Mouse (Mus musculus) myocyte (in vitro differentiated cells): ENCODE results near the gene P4ha2. TPM values are rescaled to one million over a fixed set of nuclear protein-coding genes. Genes with fewer than 3 reads are reported as not detected.

ENCODE experiments used
- H3K27me3 ChIP-seq: one replicate; pipeline ENCODE4 v1.6.1; 2011; ENCODE audit not compliant: control insufficient read depth, insufficient read depth, insufficient read length
- H3K36me3 ChIP-seq: one replicate; pipeline ENCODE4 v1.6.1; 2011; ENCODE audit not compliant: control insufficient read depth, insufficient read depth
- H3K4me2 ChIP-seq: one replicate; pipeline ENCODE4 v1.6.1; 2011; ENCODE audit warnings: low read depth, control low read depth
- H3K4me3 ChIP-seq: one replicate; pipeline ENCODE4 v1.5.1; 2011; ENCODE audit warnings: mild to moderate bottlenecking, control low read depth, moderate library complexity
- H3K79me2 ChIP-seq: one replicate; pipeline ENCODE4 v1.6.1; 2011; ENCODE audit not compliant: control insufficient read depth, insufficient read depth
- H3ac ChIP-seq: one replicate; pipeline ENCODE4 v1.6.1; 2011; ENCODE audit not compliant: control insufficient read depth, insufficient read length
- CEBPB ChIP-seq: IDR thresholded peaks from 2 replicates; pipeline ENCODE4 v1.6.1; 2011; ENCODE audit warnings: mild to moderate bottlenecking, moderate library complexity; ENCODE audit not compliant: poor library complexity, insufficient read depth, severe bottlenecking
- E2F4 ChIP-seq: IDR thresholded peaks from one replicate; pipeline ENCODE4 v1.6.1; 2011; ENCODE audit warnings: mild to moderate bottlenecking, control low read depth, moderate library complexity; ENCODE audit not compliant: insufficient read depth
- MAX ChIP-seq: IDR thresholded peaks from one replicate; pipeline ENCODE4 v1.6.1; 2011; ENCODE audit warnings: low read depth, mild to moderate bottlenecking, control low read depth
- MYOD1 ChIP-seq, 3 experiments: IDR thresholded peaks; one replicate each; pipeline ENCODE4 v1.6.1; 2011; ENCODE audit warnings: control low read depth in 2 of 3, low read depth in 2 of 3, mild to moderate bottlenecking in 2 of 3, moderate library complexity in 1 of 3; ENCODE audit not compliant: insufficient read length in 2 of 3, control insufficient read depth in 1 of 3
- MYOG ChIP-seq, 3 experiments: IDR thresholded peaks; one replicate each; pipeline ENCODE4 v1.6.1; 2011; ENCODE audit warnings: control low read depth in 2 of 3, low read depth in 2 of 3, mild to moderate bottlenecking in 2 of 3; ENCODE audit not compliant: insufficient read length in 2 of 3, control insufficient read depth in 1 of 3, insufficient read depth in 1 of 3
- POLR2A ChIP-seq: IDR thresholded peaks from one replicate; pipeline ENCODE4 v1.6.1; 2011; ENCODE audit warnings: low read depth, mild to moderate bottlenecking, control low read depth, moderate library complexity; ENCODE audit not compliant: insufficient read length
- POLR2AphosphoS2 ChIP-seq: IDR thresholded peaks from one replicate; pipeline ENCODE4 v1.6.1; 2011; ENCODE audit warnings: low read depth, control low read depth; ENCODE audit not compliant: insufficient read length
- REST ChIP-seq: IDR thresholded peaks from one replicate; pipeline ENCODE4 v1.6.1; 2011; ENCODE audit warnings: mild to moderate bottlenecking, control low read depth, moderate library complexity; ENCODE audit not compliant: insufficient read depth, insufficient read length
- SRF ChIP-seq: IDR thresholded peaks from one replicate; pipeline ENCODE4 v1.6.1; 2011; ENCODE audit warnings: low read depth; ENCODE audit not compliant: control insufficient read depth, insufficient read length
- TCF12 ChIP-seq: IDR thresholded peaks from one replicate; pipeline ENCODE4 v1.6.1; 2011; ENCODE audit warnings: mild to moderate bottlenecking, control low read depth; ENCODE audit not compliant: poor library complexity, insufficient read depth, severe bottlenecking
- TCF3 ChIP-seq: IDR thresholded peaks from one replicate; pipeline ENCODE4 v1.6.1; 2011; ENCODE audit warnings: low read depth, control low read depth; ENCODE audit not compliant: insufficient read length
- USF1 ChIP-seq: IDR thresholded peaks from one replicate; pipeline ENCODE4 v1.6.1; 2011; ENCODE audit warnings: low read depth, mild to moderate bottlenecking, control low read depth, moderate library complexity
- polyA plus RNA-seq: library from polyadenylated mRNA; unstranded; fragments of >200 nt; fragmentation: generic; extraction: Trizol; gene quantifications from one replicate; pipeline ENCODE4 v1.2.1, GENCODE M21; 2012; ENCODE audit warnings: missing spikeins

P4ha2 gene
- polyA plus RNA-seq, 1 experiment = 89.0 TPM

DNA sequence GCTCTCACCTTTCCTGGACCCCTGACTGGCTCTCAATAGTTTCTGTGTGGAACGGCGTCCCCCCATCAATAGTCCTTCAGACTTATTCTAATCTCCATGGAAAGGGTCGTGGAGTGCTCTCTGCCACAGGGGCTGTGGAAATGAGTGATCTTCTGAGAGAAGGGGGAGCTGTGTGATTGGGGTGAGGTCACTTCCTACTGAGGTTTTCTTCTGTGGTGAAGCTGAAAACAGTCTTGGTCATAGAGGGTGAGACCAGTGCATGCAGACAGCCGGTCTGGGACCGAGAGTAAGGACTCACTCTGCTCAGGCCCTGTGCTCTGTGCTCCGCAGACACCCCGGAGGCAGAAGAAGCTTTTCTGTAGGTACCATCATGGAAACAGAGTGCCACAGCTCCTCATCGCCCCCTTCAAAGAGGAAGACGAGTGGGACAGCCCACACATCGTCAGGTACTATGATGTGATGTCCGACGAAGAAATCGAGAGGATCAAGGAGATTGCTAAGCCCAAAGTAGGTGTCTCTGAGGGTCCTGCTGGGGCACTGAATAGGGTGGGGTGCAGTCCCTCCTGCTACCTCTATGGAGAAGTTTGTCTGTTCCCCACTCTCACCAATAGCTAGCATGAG is 20.0 kb downstream of the P4ha2 start:
- no peak overlapping the region for H3K4me3 ChIP-seq
- H3ac ChIP-seq = no peak overlapping the region
- peaks cover 26% of the 10 kb centered on the region for H3K36me3 ChIP-seq
- no peak for TF ChIP-seq MAX
- TF ChIP-seq REST = no peak
- no peak for TF ChIP-seq USF1
- TF ChIP-seq MYOD1 (IDR thresholded peaks at IDR 0.05; ENCODE audit: control insufficient read depth in 1 of 3, insufficient read length in 2 of 3, low read depth in 2 of 3) = no peak
- no peak for TF ChIP-seq TCF12
- TF ChIP-seq CEBPB = no peak
- TF ChIP-seq MYOG (IDR thresholded peaks at IDR 0.05; ENCODE audit: control insufficient read depth in 1 of 3, insufficient read depth in 1 of 3, insufficient read length in 2 of 3, low read depth in 2 of 3) = no peak
- no peak for TF ChIP-seq E2F4
- TF ChIP-seq TCF3 = no peak
- no peak for TF ChIP-seq SRF
- no peak for TF ChIP-seq POLR2AphosphoS2
- TF ChIP-seq POLR2A = no peak
- H3K4me2 ChIP-seq = no peak overlapping the region
- no peaks in the 10 kb centered on the region for H3K27me3 ChIP-seq
- H3K79me2 ChIP-seq = no peaks in the 10 kb centered on the region

DNA sequence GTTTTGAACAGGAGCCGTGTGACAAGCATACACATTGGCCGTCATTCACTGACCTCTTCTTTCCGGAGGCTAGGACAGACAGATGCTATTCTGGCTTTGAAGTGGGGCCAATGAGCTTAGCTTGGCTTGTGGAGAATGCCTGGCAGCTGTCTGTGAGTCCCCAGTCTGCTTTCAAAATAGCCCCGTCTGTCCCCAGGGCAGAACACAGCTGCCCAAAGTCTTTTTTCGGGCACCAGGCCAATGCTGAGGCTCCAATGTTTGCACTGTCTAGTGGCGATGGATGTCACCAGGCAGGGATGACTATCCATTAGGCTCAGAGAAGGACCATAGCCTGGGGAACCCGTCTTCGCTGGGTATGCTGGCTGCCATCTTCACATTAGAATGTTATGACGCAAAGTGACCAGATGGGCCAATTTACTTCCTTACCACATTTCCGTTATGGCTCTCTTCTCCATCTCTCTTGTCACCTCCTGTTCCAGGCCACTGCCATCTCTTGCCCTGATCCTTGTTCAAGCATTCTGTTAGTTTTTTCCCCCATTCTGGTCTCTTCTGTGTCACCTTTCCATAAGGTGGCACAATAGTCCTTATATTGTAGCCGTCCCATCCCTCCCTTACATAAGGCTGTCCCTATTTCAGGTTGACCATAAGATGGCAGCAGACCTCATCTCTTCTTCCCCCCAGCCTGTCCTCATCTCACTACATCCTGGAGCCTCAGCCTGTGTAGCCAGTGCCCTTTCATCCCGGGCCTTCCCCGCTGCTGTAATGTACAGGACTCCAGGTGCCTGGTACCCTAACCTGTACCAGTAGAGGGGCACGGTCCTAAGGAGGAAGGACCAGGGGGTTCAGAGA is 22.7 kb downstream of the P4ha2 start:
- TF ChIP-seq POLR2AphosphoS2 = no peak
- peak; percentile 71 to 98 (median 98) for TF ChIP-seq MYOG (IDR thresholded peaks at IDR 0.05; ENCODE audit: control insufficient read depth in 1 of 3, insufficient read depth in 1 of 3, insufficient read length in 2 of 3, low read depth in 2 of 3)
- peak; percentile 69 for TF ChIP-seq TCF3
- TF ChIP-seq E2F4 = no peak
- peak; percentile 96 for TF ChIP-seq TCF12
- peak; percentile 84 to 95 (median 88) for TF ChIP-seq MYOD1 (IDR thresholded peaks at IDR 0.05; ENCODE audit: control insufficient read depth in 1 of 3, insufficient read length in 2 of 3, low read depth in 2 of 3)
- TF ChIP-seq USF1 = no peak
- H3K79me2 ChIP-seq = no peaks in the 10 kb centered on the region
- H3K4me3 ChIP-seq = no peak overlapping the region
- peaks cover 10% of the 10 kb centered on the region for H3K36me3 ChIP-seq
- no peak overlapping the region for H3ac ChIP-seq
- peak overlapping the region; percentile 47 for H3K4me2 ChIP-seq
- H3K27me3 ChIP-seq = no peaks in the 10 kb centered on the region

GRCm38 (mm10) chr11:54125982-54126648 is 26.2 kb downstream of the P4ha2 start:
- Histone ChIP-seq H3K79me2 (no peaks in the 10 kb centered on the region), H3ac (no peak overlapping the region), H3K4me2 (no peak overlapping the region), H3K36me3 (peaks cover 11% of the 10 kb centered on the region), H3K4me3 (no peak overlapping the region), H3K27me3 (no peaks in the 10 kb centered on the region)
- no peak for TF ChIP-seq MYOG (IDR thresholded peaks at IDR 0.05; ENCODE audit: control insufficient read depth in 1 of 3, insufficient read depth in 1 of 3, insufficient read length in 2 of 3, low read depth in 2 of 3)

DNA sequence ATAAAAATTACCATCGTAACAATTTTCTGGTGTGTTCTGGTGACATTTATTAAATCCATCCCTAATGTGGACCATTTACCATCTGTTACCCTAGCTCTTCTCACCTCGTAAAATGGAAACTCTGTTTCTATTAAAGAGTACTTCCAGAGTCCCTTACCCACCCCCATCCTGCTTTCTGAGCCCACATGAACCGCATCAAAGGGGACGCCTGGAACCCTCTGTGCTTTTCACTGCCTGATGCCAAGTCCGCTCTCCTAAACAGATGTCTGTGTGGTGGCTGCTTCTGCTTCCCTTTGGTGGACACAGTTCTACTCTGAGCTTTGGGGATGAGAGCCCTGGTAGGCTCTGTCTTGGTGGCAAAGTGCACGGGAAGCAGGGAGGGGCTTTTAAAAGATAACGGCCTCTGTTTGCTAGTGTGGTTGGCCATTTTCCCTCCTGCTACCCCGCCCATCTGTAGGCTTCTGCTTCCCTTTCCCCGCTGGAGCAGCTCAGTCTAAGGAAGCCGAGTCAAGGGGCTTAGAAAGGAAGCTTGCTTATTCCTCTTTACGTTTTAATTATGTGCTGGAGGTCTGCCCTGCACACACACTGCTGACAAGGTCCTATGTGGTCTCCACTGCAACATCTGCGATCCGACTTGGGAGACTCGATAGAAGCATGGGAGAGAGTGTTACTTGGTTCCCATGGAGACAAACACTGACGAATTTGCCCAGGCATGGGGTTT is 26.9 kb downstream of the P4ha2 start:
- peaks cover 16% of the 10 kb centered on the region for H3K36me3 ChIP-seq

More for the DNA sequence above, 26.9 kb downstream of the P4ha2 start:
- no peak for TF ChIP-seq E2F4
- no peak for TF ChIP-seq MAX
- TF ChIP-seq TCF3 = no peak
- no peak for TF ChIP-seq SRF
- TF ChIP-seq TCF12 = peak; percentile 46
- TF ChIP-seq POLR2A = no peak
- no peak for TF ChIP-seq CEBPB
- no peak for TF ChIP-seq REST
- peak in 2 of 3 experiments; percentile 14 to 71 for TF ChIP-seq MYOD1 (IDR thresholded peaks at IDR 0.05; ENCODE audit: control insufficient read depth in 1 of 3, insufficient read length in 2 of 3, low read depth in 2 of 3)
- peak; percentile 22 to 56 (median 45) for TF ChIP-seq MYOG (IDR thresholded peaks at IDR 0.05; ENCODE audit: control insufficient read depth in 1 of 3, insufficient read depth in 1 of 3, insufficient read length in 2 of 3, low read depth in 2 of 3)
- TF ChIP-seq POLR2AphosphoS2 = no peak
- no peak for TF ChIP-seq USF1
- Histone ChIP-seq H3K79me2 (no peaks in the 10 kb centered on the region), H3K4me3 (no peak overlapping the region), H3ac (no peak overlapping the region), H3K4me2 (peak overlapping the region; percentile 36), H3K27me3 (no peaks in the 10 kb centered on the region)
